8 mouse cellular contexts compared by ENCODE assay signal in genomic region chr9:110732623-110733022, GRCm38 (mm10). TPM values are rescaled to one million over a fixed set of nuclear protein-coding genes. Genes with fewer than 3 reads are reported as not detected.
DNase-seq lines count a peak whose midpoint lies in the region; ATAC-seq and TF ChIP-seq lines count a peak whose summit lies in the region.

No protein-coding gene starts in this region.

- no peaks in the 10 kb centered on the region for H3K36me3 ChIP-seq in E14TG2a.4 (ENCODE audit: insufficient read depth, low read length)
- no peaks in the 10 kb centered on the region for H3K36me3 ChIP-seq in forebrain, embryonic 12.5 days (replicated peaks)
- H3K36me3 ChIP-seq in megakaryocyte, embryonic 14.5 days (replicated peaks; ENCODE audit: low read length) = no peaks in the 10 kb centered on the region

- peak overlapping the region; percentile 40 for H3K9ac ChIP-seq in forebrain, embryonic 12.5 days

- H3K27ac ChIP-seq in forebrain, embryonic 12.5 days = no peak overlapping the region

- intact Hi-C loops in heart, postnatal 36 days (cut with DNase I) = no loop called here

- peak; percentile 83 for ATAC-seq in forebrain, embryonic 12.5 days (ENCODE audit: low FRiP score)

- no peak for TF ChIP-seq CTCF in E14TG2a.4 (conservative IDR thresholded peaks at IDR 0.05; ENCODE audit: low read length)

- H3K4me3 ChIP-seq in E14TG2a.4 (replicated peaks; ENCODE audit: low read length) = peak overlapping the region; percentile 73
- peak overlapping the region; percentile 44 for H3K4me3 ChIP-seq in forebrain, embryonic 12.5 days (replicated peaks)
- H3K4me3 ChIP-seq in megakaryocyte, embryonic 14.5 days (replicated peaks) = peak overlapping the region; percentile 91

- H3K27me3 ChIP-seq in E14TG2a.4 (ENCODE audit: insufficient read depth, low read length) = peaks cover 95% of the 10 kb centered on the region
- peaks cover 83% of the 10 kb centered on the region for H3K27me3 ChIP-seq in forebrain, embryonic 12.5 days
- peaks cover 83% of the 10 kb centered on the region for H3K27me3 ChIP-seq in megakaryocyte, embryonic 14.5 days (replicated peaks)

- under 1% methylated on average over 26 of the region's 26 CpGs for WGBS in forebrain, embryonic 12.5 days

- peaks cover 13% of the 10 kb centered on the region for H3K9me3 ChIP-seq in E14TG2a.4 (ENCODE audit: low read length)
- H3K9me3 ChIP-seq in forebrain, embryonic 12.5 days = no peaks in the 10 kb centered on the region
- H3K9me3 ChIP-seq in megakaryocyte, embryonic 14.5 days = no peaks in the 10 kb centered on the region

- peak overlapping the region; percentile 69 for H3K4me2 ChIP-seq in forebrain, embryonic 12.5 days

- peak; percentile 90 for DNase-seq in adrenal gland, adult 2 months
- peak; percentile 75 to 80 for DNase-seq in heart, postnatal 36 days
- peak; percentile 28 to 57 for DNase-seq in layer of hippocampus, postnatal 10 days (ENCODE audit: low spot score in 2 of 2)
- peak; percentile 36 to 64 for DNase-seq in right cerebral cortex, adult 2 months (ENCODE audit: low spot score in 2 of 2)
- DNase-seq in cerebellum, adult 11-12 months = no peak

- H3K4me1 ChIP-seq in E14TG2a.4 (replicated peaks; ENCODE audit: low read depth, low read length) = peaks cover 38% of the 10 kb centered on the region
- H3K4me1 ChIP-seq in forebrain, embryonic 12.5 days = peaks cover 17% of the 10 kb centered on the region
- H3K4me1 ChIP-seq in megakaryocyte, embryonic 14.5 days = peaks cover 39% of the 10 kb centered on the region

RNA-seq across cellular contexts. Expression of gene Myl3, which starts 9.0 kb away (rescaled TPM):
- total RNA-seq in adrenal gland, adult 2 months (2021) = under 1 TPM in 1 of 2 experiments, not detected in 1; 0.66 TPM
- polyA plus RNA-seq in adrenal gland, adult 2 months (2012; rRNA removed) = 0.22 TPM in 1 of 2 replicates, not detected in the other
- 1.3 and 1.5 TPM in 2 replicates for polyA plus RNA-seq in forebrain, embryonic 12.5 days (2016; fragmentation: Nextera tagmentation; extraction: Ambion mirVana)
- total RNA-seq in heart, postnatal 36 days (2021) = over 10,000 TPM; 10,942 to 11,353 TPM
- under 1 TPM; 0.49 to 0.75 TPM for total RNA-seq in layer of hippocampus, postnatal 10 days (2021)
- polyA plus RNA-seq in megakaryocyte, embryonic 14.5 days (2012; ENCODE audit: insufficient read depth, low replicate concordance) = not detected in 2 replicates

RNA-seq across cellular contexts. Expression of gene Pth1r, which starts 14.3 kb away (rescaled TPM):
- total RNA-seq in adrenal gland, adult 2 months (2021) = 10 to 100 TPM; 14.7 to 16.3 TPM
- polyA plus RNA-seq in adrenal gland, adult 2 months (2012; rRNA removed) = 37.8 and 51.4 TPM in 2 replicates
- polyA plus RNA-seq in forebrain, embryonic 12.5 days (2016; fragmentation: Nextera tagmentation; extraction: Ambion mirVana) = 16.1 and 18.6 TPM in 2 replicates
- total RNA-seq in heart, postnatal 36 days (2021) = 1 to 10 TPM; 6.5 to 6.6 TPM
- 1 to 10 TPM; 6.7 to 7.6 TPM for total RNA-seq in layer of hippocampus, postnatal 10 days (2021)
- polyA plus RNA-seq in megakaryocyte, embryonic 14.5 days (2012; ENCODE audit: insufficient read depth, low replicate concordance) = 0.11 TPM in 1 of 2 replicates, not detected in the other

Comparison
In these comparisons a context has a peak if more than half of its experiments do, and no peak if none do; other contexts are left out.
1. RNA of gene Myl3, which starts 9.0 kb away (total RNA-seq): 10,942 to 11,353 TPM in heart, postnatal 36 days; 0.49 to 0.75 TPM in layer of hippocampus, postnatal 10 days and 0.66 TPM in adrenal gland, adult 2 months; every median in the first group is over 1,000 times any median in the second.
2. Peak in every context shown above with its lines, with median percentiles within 50 percentile points of each other: H3K4me3 ChIP-seq.